Mouse (Mus musculus) heart, postnatal 0 days (tissue): ENCODE measurements around the gene Ppt2.

Experiments used
- CTCF ChIP-seq: IDR thresholded peaks from 2 replicates; pipeline ENCODE4 v1.5.1; 2016; ENCODE audit warnings: antibody characterized with exemption, control low read depth, low read depth
- EP300 ChIP-seq: IDR thresholded peaks from 2 replicates; pipeline ENCODE4 v1.6.1; 2016; ENCODE audit warnings: antibody characterized with exemption, low read depth

DNA sequence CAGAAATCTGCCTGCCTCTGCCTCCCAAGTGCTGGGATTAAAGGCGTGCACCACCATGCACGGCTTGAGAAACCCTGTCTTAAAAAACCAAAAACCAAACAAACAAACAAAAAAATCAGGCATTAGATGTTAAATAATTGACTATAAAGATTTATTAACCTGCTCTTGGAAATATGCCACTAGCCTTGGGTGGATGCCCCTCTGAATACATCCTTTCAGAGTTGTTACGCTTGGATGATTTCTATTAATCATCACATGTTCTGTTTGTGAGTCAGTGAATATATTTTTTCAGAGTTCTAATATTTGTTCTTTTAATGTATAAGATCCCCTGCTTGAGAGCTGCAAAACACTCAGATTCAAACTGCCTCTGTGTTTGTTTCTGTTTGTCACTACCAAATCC, 3.3 kb downstream of the Ppt2 start:
- no peak for TF ChIP-seq CTCF
- TF ChIP-seq EP300 = no peak
